Mouse (Mus musculus) forebrain, embryonic 15.5 days (tissue): ENCODE measurements around the gene Esyt1. TPM values are rescaled to one million over a fixed set of nuclear protein-coding genes. Genes with fewer than 3 reads are reported as not detected.
A peak's percentile ranks its signal among the peaks of the same experiment; 100 is the strongest.

ENCODE experiments used
- ATAC-seq: fragments of 200-750 bp; cut with Nextera tagmentation; replicated peaks from 2 replicates; pipeline ENCODE4 v1.8.0; 2017; ENCODE audit warnings: mild to moderate bottlenecking, moderate TSS enrichment, moderate library complexity
- H3K27ac ChIP-seq: fragments of 300-500 bp; sonication (generic); replicated peaks from 2 replicates; pipeline ENCODE4 v1.5.1; 2015; ENCODE audit warnings: mild to moderate bottlenecking, inconsistent platforms
- H3K27me3 ChIP-seq: fragments of 300-500 bp; sonication (generic); 2 replicates; pipeline ENCODE4 v1.6.1; 2015; ENCODE audit warnings: inconsistent platforms
- H3K36me3 ChIP-seq: fragments of 300-500 bp; sonication (generic); 2 replicates; pipeline ENCODE4 v1.6.1; 2015; ENCODE audit warnings: mild to moderate bottlenecking, inconsistent platforms
- H3K4me1 ChIP-seq: fragments of 300-500 bp; sonication (generic); 2 replicates; pipeline ENCODE4 v1.6.1; 2015; ENCODE audit warnings: inconsistent platforms
- H3K4me2 ChIP-seq: fragments of 300-500 bp; sonication (generic); replicated peaks from 2 replicates; pipeline ENCODE4 v1.6.1; 2015; ENCODE audit warnings: mild to moderate bottlenecking, inconsistent platforms
- H3K4me3 ChIP-seq: fragments of 300-500 bp; sonication (generic); 2 replicates; pipeline ENCODE4 v1.5.1; 2015; ENCODE audit warnings: mild to moderate bottlenecking, inconsistent platforms
- H3K9ac ChIP-seq: fragments of 300-500 bp; sonication (generic); replicated peaks from 2 replicates; pipeline ENCODE4 v1.6.1; 2015; ENCODE audit warnings: mild to moderate bottlenecking, inconsistent platforms
- H3K9me3 ChIP-seq: fragments of 300-500 bp; sonication (generic); 2 replicates; pipeline ENCODE4 v1.6.1; 2016; ENCODE audit warnings: inconsistent platforms
- WGBS: fragments of 180-500 bp; shearing (Covaris S2); methylation state at CpG from one replicate; pipeline ENCODE4 v1.1.7; 2015; ENCODE audit warnings: mixed read lengths; 5-methylcytosine and 5-hydroxymethylcytosine counted together
- microRNA-seq: library from miRNA; unstranded; fragments of <30 nt; microRNA quantifications from one replicate; pipeline ENCODE4, GENCODE M21; 2016
- polyA plus RNA-seq: library from polyadenylated mRNA; unstranded; fragments of >200 nt; fragmentation: Nextera tagmentation; extraction: Ambion mirVana; gene quantifications from 2 replicates; pipeline ENCODE4 v1.2.1, GENCODE M21; 2015

Esyt1 gene
- polyA plus RNA-seq, 1 experiment from 2014 or later: 6.8 TPM

- Histone ChIP-seq H3K36me3 (peaks cover 57% of the 10 kb centered on the region), H3K27me3 (no peaks in the 10 kb centered on the region), H3K4me3 (no peak overlapping the region), H3K9me3 (no peaks in the 10 kb centered on the region), H3K4me2 (no peak overlapping the region), H3K4me1 (peaks cover 33% of the 10 kb centered on the region), H3K9ac (no peak overlapping the region), H3K27ac (peak overlapping the region; percentile 31; the same call in 1 of the 2 replicates)
- 49% methylated on average over 5 of the region's 5 CpGs for WGBS
- no peak for ATAC-seq
Measured at GRCm38 (mm10) chr10:128490912-128491311, 34.8 kb downstream of the Esyt1 start.

- Histone ChIP-seq H3K27ac (no peak overlapping the region), H3K9ac (no peak overlapping the region), H3K9me3 (no peaks in the 10 kb centered on the region), H3K36me3 (peaks cover 63% of the 10 kb centered on the region), H3K4me3 (no peak overlapping the region), H3K4me2 (no peak overlapping the region), H3K4me1 (peaks cover 33% of the 10 kb centered on the region), H3K27me3 (no peaks in the 10 kb centered on the region)
- 78% methylated on average over 5 of the region's 5 CpGs for WGBS
- ATAC-seq: no peak
Measured at GRCm38 (mm10) chr10:128490232-128490631, 35.4 kb downstream of the Esyt1 start.

GRCm38 (mm10) chr10:128489785-128490184, 35.9 kb downstream of the Esyt1 start:
- ATAC-seq: no peak
- Histone ChIP-seq H3K27ac (no peak overlapping the region), H3K4me2 (no peak overlapping the region), H3K27me3 (no peaks in the 10 kb centered on the region), H3K4me3 (no peak overlapping the region), H3K9me3 (no peaks in the 10 kb centered on the region), H3K9ac (no peak overlapping the region), H3K4me1 (peaks cover 29% of the 10 kb centered on the region), H3K36me3 (peaks cover 64% of the 10 kb centered on the region)
- 52% methylated on average over 4 of the region's 4 CpGs for WGBS

- Histone ChIP-seq H3K4me3 (no peak overlapping the region), H3K27me3 (no peaks in the 10 kb centered on the region), H3K4me2 (no peak overlapping the region), H3K36me3 (peaks cover 67% of the 10 kb centered on the region), H3K9me3 (no peaks in the 10 kb centered on the region), H3K27ac (no peak overlapping the region), H3K9ac (no peak overlapping the region), H3K4me1 (peaks cover 25% of the 10 kb centered on the region)
- no peak for ATAC-seq
- 71% methylated on average over 5 of the region's 5 CpGs for WGBS
Measured at GRCm38 (mm10) chr10:128489380-128489779, 36.3 kb downstream of the Esyt1 start.

GRCm38 (mm10) chr10:128488776-128489175, 36.9 kb downstream of the Esyt1 start:
- ATAC-seq: no peak

GRCm38 (mm10) chr10:128487861-128488712, 37.6 kb downstream of the Esyt1 start:
- Histone ChIP-seq H3K4me3 (no peak overlapping the region), H3K27ac (no peak overlapping the region), H3K9me3 (no peaks in the 10 kb centered on the region), H3K36me3 (peaks cover 79% of the 10 kb centered on the region), H3K4me2 (no peak overlapping the region), H3K27me3 (no peaks in the 10 kb centered on the region), H3K4me1 (peaks cover 24% of the 10 kb centered on the region), H3K9ac (no peak overlapping the region)
- no peak for ATAC-seq
- 90% methylated on average over 22 of the region's 22 CpGs for WGBS

More at GRCm38 (mm10) chr10:128488776-128489175, 36.9 kb downstream of the Esyt1 start:
- Histone ChIP-seq H3K27me3 (no peaks in the 10 kb centered on the region), H3K27ac (no peak overlapping the region), H3K9me3 (no peaks in the 10 kb centered on the region), H3K4me2 (no peak overlapping the region), H3K4me3 (no peak overlapping the region), H3K4me1 (peaks cover 24% of the 10 kb centered on the region), H3K9ac (no peak overlapping the region), H3K36me3 (peaks cover 72% of the 10 kb centered on the region)
- 85% methylated on average over 4 of the region's 4 CpGs for WGBS

GRCm38 (mm10) chr10:128486370-128486769, 39.3 kb downstream of the Esyt1 start:
- no peak overlapping the region for H3K4me3 ChIP-seq
- H3K9me3 ChIP-seq: no peaks in the 10 kb centered on the region
- no peaks in the 10 kb centered on the region for H3K27me3 ChIP-seq
- WGBS: 92% methylated on average over 7 of the region's 7 CpGs
- H3K4me1 ChIP-seq: peaks cover 7% of the 10 kb centered on the region
- no peak overlapping the region for H3K27ac ChIP-seq
- no peak for ATAC-seq
- H3K36me3 ChIP-seq: peaks cover 91% of the 10 kb centered on the region
- no peak overlapping the region for H3K9ac ChIP-seq
- H3K4me2 ChIP-seq: no peak overlapping the region

- Histone ChIP-seq H3K4me2 (no peak overlapping the region), H3K36me3 (peaks cover 94% of the 10 kb centered on the region), H3K4me3 (no peak overlapping the region), H3K27me3 (no peaks in the 10 kb centered on the region), H3K4me1 (no peaks in the 10 kb centered on the region), H3K9me3 (no peaks in the 10 kb centered on the region), H3K9ac (no peak overlapping the region), H3K27ac (no peak overlapping the region)
- WGBS: 91% methylated on average over 12 of the region's 12 CpGs
- ATAC-seq: no peak
Measured at GRCm38 (mm10) chr10:128474366-128474765, 51.3 kb downstream of the Esyt1 start.

GRCm38 (mm10) chr10:128460270-128460630, 65.4 kb downstream of the Esyt1 start:
- Histone ChIP-seq H3K4me1 (peaks cover 17% of the 10 kb centered on the region), H3K9me3 (no peaks in the 10 kb centered on the region), H3K27me3 (no peaks in the 10 kb centered on the region), H3K9ac (peak overlapping the region; percentile 83), H3K4me2 (peak overlapping the region; percentile 74), H3K4me3 (peak overlapping the region; percentile 88), H3K27ac (peak overlapping the region; percentile 91), H3K36me3 (peaks cover 34% of the 10 kb centered on the region)
- ATAC-seq: no peak
- WGBS: 0% methylated on average over 5 of the region's 5 CpGs

Small RNA genes within 50 kb of the gene (microRNA-seq; reads per million reads assigned to microRNA genes)
- gene Gm47275 (not detected), gene Mir6916 (not detected)

Other genes starting within 250 kb of the Esyt1 start
- gene Il23a, start 227.1 kb downstream of the Esyt1 start, polyA plus RNA-seq: 0.11 TPM in 1 of 2 replicates, not detected in the other
- gene Pan2, start 222.5 kb downstream of the Esyt1 start, polyA plus RNA-seq: 27.6 and 30.9 TPM in 2 replicates
- gene Cnpy2, start 203.4 kb downstream of the Esyt1 start, polyA plus RNA-seq: 208 and 216 TPM in 2 replicates
- gene Cs, start 188.1 kb downstream of the Esyt1 start, polyA plus RNA-seq: 233 and 237 TPM in 2 replicates
- 33.7 and 35.7 TPM in 2 replicates for gene Coq10a, start 156.9 kb downstream of the Esyt1 start, polyA plus RNA-seq
- gene Ankrd52, start 148.8 kb downstream of the Esyt1 start, polyA plus RNA-seq: 13.0 and 13.4 TPM in 2 replicates
- gene Slc39a5, start 124.6 kb downstream of the Esyt1 start, polyA plus RNA-seq: 0.09 and 0.24 TPM in 2 replicates
- gene Nabp2, start 114.4 kb downstream of the Esyt1 start, polyA plus RNA-seq: 137 and 139 TPM in 2 replicates
- 104 and 110 TPM in 2 replicates for gene Rnf41, start 114.2 kb downstream of the Esyt1 start, polyA plus RNA-seq
- 201 and 202 TPM in 2 replicates for gene Smarcc2, start 66.6 kb downstream of the Esyt1 start, polyA plus RNA-seq
- 682 and 697 TPM in 2 replicates for gene Myl6, start 31.7 kb downstream of the Esyt1 start, polyA plus RNA-seq
- 4.7 and 5.6 TPM in 2 replicates for gene Myl6b, start 27.2 kb downstream of the Esyt1 start, polyA plus RNA-seq
- gene Zc3h10, start 21.9 kb upstream of the Esyt1 start, polyA plus RNA-seq: 22.8 and 24.5 TPM in 2 replicates
- gene Rpl41, start 23.4 kb upstream of the Esyt1 start, polyA plus RNA-seq: 2,336 and 2,513 TPM in 2 replicates
- gene Pa2g4, start 40.1 kb upstream of the Esyt1 start, polyA plus RNA-seq: 146 and 149 TPM in 2 replicates
- gene Erbb3, start 63.8 kb upstream of the Esyt1 start, polyA plus RNA-seq: 0.42 TPM in 2 replicates
- gene Rps26, start 100.9 kb upstream of the Esyt1 start, polyA plus RNA-seq: 441 and 472 TPM in 2 replicates
- 11.3 TPM in 2 replicates for gene Ikzf4, start 120.1 kb upstream of the Esyt1 start, polyA plus RNA-seq
- 12.3 and 12.5 TPM in 2 replicates for gene Suox, start 148.2 kb upstream of the Esyt1 start, polyA plus RNA-seq
- gene Rab5b, start 170.4 kb upstream of the Esyt1 start, polyA plus RNA-seq: 116 and 117 TPM in 2 replicates
- 0.09 and 0.33 TPM in 2 replicates for gene Pmel, start 178.3 kb upstream of the Esyt1 start, polyA plus RNA-seq
- 37.6 and 39.7 TPM in 2 replicates for gene Cdk2, start 179.2 kb upstream of the Esyt1 start, polyA plus RNA-seq
- gene Dgka, start 219.0 kb upstream of the Esyt1 start, polyA plus RNA-seq: 4.2 and 4.5 TPM in 2 replicates
- 42.9 and 47.2 TPM in 2 replicates for gene Pym1, start 222.0 kb upstream of the Esyt1 start, polyA plus RNA-seq